Mouse (Mus musculus) liver, embryonic 14 days (tissue): ENCODE results near the gene Nfia. TPM values are rescaled to one million over a fixed set of nuclear protein-coding genes. Genes with fewer than 3 reads are reported as not detected.

Experiments used
- polyA plus RNA-seq: library from polyadenylated mRNA; depleted of rRNA; stranded (reverse); fragments of >200 nt; gene quantifications from 2 replicates; pipeline ENCODE4 v1.2.3, GENCODE M21; 2012; rRNA removed

The Nfia gene
- polyA plus RNA-seq, result 1.3 and 1.4 TPM in 2 replicates

DNA sequence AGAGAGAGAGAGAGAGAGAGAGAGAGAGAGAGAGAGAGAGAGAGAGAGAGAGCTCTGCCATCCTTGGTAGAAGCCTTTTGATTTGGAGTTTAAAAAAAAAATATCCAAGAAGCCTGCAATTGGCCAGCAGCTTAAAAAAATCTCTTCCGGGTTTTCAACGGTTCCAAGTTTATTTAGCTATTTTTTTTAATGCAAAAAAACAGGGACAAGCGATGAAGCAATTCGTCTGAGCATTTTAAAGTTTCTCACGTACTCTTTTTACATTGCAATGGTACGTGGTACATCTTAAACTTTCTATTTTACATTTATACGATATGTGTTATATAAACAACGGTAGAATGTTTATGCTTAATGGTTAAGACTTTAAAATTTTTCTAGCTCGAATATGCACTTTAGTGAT lies at the start of gene Nfia:
Nfia (plus strand) TSS at position 94 of the 400 bp plus-strand sequence.

DNA sequence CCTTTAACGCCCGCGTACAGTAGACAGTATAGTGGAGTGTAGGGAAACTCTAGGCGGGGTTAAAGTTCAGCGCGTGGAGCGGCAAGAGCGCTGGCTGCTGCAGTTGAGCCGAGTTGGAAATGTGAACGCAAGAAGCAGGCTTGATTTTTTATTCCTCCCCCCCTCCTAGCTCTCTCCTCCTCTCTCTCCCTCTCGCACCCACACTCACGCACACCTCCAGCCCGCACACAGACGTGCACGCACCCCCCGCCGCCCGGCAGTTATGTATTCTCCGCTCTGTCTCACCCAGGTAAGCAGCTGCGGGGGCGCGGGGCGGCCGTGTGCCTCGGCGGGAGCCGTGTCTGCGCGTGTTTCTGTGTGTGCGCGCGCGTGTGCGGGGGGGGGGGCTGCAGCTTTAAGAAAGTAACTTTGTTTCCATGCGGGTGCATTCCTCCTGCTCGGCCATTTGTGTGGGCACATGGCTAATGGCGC lies 5.2 kb downstream of the Nfia start, which contains the start of gene E130114P18Rik:
E130114P18Rik (minus strand) TSS at position 373 of the 471 bp plus-strand sequence.

Other genes starting within 250 kb of the Nfia start
- 0.05 TPM in 1 of 2 replicates, not detected in the other for gene E130114P18Rik, start 5.3 kb downstream of the Nfia start, polyA plus RNA-seq